Mouse (Mus musculus) small intestine, adult 2 months (tissue): Measurements from ENCODE around the gene Azin2. TPM values are rescaled to one million over a fixed set of nuclear protein-coding genes. Genes with fewer than 3 reads are reported as not detected.

Source experiments
- H3K27ac ChIP-seq: fragments of 200-500 bp; 2 replicates; pipeline ENCODE4 v1.5.1; 2012; ENCODE audit warnings: low read depth, low read length, control low read depth, inconsistent platforms; ENCODE audit not compliant: insufficient read depth
- H3K27me3 ChIP-seq: fragments of 200-500 bp; 2 replicates; pipeline ENCODE4 v1.6.1; 2012; ENCODE audit warnings: mild to moderate bottlenecking, moderate library complexity, low read length, inconsistent platforms; ENCODE audit not compliant: control insufficient read depth, insufficient read depth
- H3K36me3 ChIP-seq: fragments of 200-500 bp; 2 replicates; pipeline ENCODE4 v1.6.1; 2012; ENCODE audit warnings: mild to moderate bottlenecking, low read length, control low read depth, inconsistent platforms; ENCODE audit not compliant: control insufficient read depth, insufficient read depth
- H3K4me1 ChIP-seq: fragments of 200-500 bp; 2 replicates; pipeline ENCODE4 v1.6.1; 2012; ENCODE audit warnings: low read length, inconsistent platforms, mixed read lengths; ENCODE audit not compliant: control insufficient read depth, insufficient read depth, insufficient read length
- H3K4me3 ChIP-seq: fragments of 200-500 bp; 2 replicates; pipeline ENCODE4 v1.5.1; 2012; ENCODE audit warnings: low read depth, mild to moderate bottlenecking, control low read depth, inconsistent platforms, low read length, moderate library complexity
- CTCF ChIP-seq: fragments of 200-500 bp; IDR thresholded peaks from 2 replicates; pipeline ENCODE4 v1.5.1; 2012; ENCODE audit warnings: low read depth, mild to moderate bottlenecking, control low read depth, inconsistent platforms, low read length, moderate library complexity, mixed read lengths; ENCODE audit not compliant: insufficient replicate concordance, insufficient read length; ENCODE audit errors: extremely low read depth
- POLR2A ChIP-seq: fragments of 200-500 bp; IDR thresholded peaks from 2 replicates; pipeline ENCODE4 v1.6.1; 2012; ENCODE audit warnings: low read depth, mild to moderate bottlenecking, control low read depth, inconsistent platforms, low read length, moderate library complexity
- WGBS: fragments of 180-500 bp; shearing (Covaris S2); methylation state at CpG from one replicate; pipeline ENCODE4 v1.1.7; 2018; 5-methylcytosine and 5-hydroxymethylcytosine counted together
- polyA plus RNA-seq: library from polyadenylated mRNA; depleted of rRNA; stranded (reverse); fragments of >200 nt; gene quantifications from 2 replicates; pipeline ENCODE4 v1.2.3, GENCODE M21; 2012

The Azin2 gene
- polyA plus RNA-seq, 1 experiment, result 3.2 TPM

DNA sequence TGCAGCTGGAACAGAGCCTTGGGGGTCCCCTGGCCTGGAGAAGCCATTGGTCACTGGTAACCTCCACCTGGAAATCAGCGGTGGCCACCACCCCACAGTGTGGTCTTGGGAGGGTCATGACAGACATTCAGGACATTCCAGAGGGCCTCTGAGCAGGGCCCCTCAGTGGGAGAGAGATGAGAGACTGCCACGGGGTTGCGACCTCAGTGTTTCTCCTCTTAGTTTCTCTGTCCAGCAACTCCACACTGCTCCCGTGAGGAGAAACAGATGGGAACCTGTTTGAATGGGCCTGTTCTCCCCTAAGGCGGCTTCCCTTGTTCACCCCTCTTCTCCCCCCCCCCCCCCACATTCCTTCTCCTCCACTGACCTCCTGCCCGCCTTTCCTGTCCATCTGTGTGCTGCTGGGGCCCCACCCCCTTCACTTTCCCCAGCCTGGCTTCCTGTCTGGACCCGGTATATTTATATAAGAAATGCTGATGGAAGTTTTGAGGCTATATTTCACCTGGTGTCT is 64.3 kb downstream of the Azin2 start:
- TF ChIP-seq CTCF (no peak), POLR2A (no peak)
- H3K27me3 ChIP-seq, result no peaks in the 10 kb centered on the region
- no peak overlapping the region for H3K27ac ChIP-seq
- H3K4me1 ChIP-seq, result no peaks in the 10 kb centered on the region
- 24% methylated on average over 7 of the region's 7 CpGs for WGBS
- H3K36me3 ChIP-seq, result 0 out of 2 replicates have a peak, but pooled peaks cover 2% of the 10 kb centered on the region
- no peak overlapping the region for H3K4me3 ChIP-seq

DNA sequence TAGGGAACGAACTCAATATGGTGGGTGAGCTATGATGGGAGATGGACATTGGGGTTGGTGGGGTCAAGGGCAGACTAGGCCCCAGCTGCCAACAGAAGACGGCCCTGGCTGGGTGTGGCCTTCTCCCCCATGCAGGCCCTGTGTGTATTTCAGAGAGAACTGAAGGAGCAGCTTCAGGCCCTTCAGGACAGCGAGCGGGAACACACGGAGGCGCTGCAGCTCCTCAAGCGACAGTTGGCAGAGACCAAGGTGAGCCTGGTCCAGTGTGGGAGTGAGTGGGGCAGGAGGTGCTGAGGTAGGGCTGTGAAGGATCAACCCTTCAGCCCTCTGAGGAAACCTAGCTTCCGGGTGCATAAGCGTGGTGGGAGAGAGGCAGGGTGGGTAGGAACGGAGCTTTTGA is 65.6 kb downstream of the Azin2 start:
- H3K4me3 ChIP-seq, result no peak overlapping the region
- H3K27me3 ChIP-seq, result no peaks in the 10 kb centered on the region
- TF ChIP-seq POLR2A, result no peak
- TF ChIP-seq CTCF, result no peak
- H3K27ac ChIP-seq, result no peak overlapping the region
- WGBS, result 90% methylated on average over 10 of the region's 10 CpGs
- H3K4me1 ChIP-seq, result no peaks in the 10 kb centered on the region
- no peaks in the 10 kb centered on the region for H3K36me3 ChIP-seq

DNA sequence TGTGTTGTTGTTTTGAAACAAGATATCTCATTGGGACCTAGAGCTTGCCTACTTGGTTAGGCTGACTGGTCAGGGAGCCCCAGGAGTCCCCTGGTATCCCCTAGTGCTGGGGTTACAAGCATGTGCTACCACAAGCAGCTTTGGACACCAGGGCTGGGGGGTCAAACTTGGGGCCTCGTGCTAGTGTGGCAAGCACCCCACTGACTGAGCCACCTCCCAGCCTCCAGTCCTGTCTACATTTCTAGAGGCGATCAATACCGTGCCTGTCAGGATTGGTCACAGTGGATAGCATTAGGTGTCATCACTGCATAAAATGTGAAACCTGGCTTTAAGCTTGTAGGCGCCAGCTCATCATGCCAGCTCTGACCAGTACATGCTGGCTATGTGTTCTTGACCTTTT is 66.4 kb downstream of the Azin2 start:
- no peak overlapping the region for H3K27ac ChIP-seq
- H3K36me3 ChIP-seq, result no peaks in the 10 kb centered on the region
- 92% methylated on average over 4 of the region's 4 CpGs for WGBS
- no peaks in the 10 kb centered on the region for H3K4me1 ChIP-seq
- H3K27me3 ChIP-seq, result no peaks in the 10 kb centered on the region
- H3K4me3 ChIP-seq, result no peak overlapping the region
- TF ChIP-seq POLR2A (no peak), CTCF (no peak)

DNA sequence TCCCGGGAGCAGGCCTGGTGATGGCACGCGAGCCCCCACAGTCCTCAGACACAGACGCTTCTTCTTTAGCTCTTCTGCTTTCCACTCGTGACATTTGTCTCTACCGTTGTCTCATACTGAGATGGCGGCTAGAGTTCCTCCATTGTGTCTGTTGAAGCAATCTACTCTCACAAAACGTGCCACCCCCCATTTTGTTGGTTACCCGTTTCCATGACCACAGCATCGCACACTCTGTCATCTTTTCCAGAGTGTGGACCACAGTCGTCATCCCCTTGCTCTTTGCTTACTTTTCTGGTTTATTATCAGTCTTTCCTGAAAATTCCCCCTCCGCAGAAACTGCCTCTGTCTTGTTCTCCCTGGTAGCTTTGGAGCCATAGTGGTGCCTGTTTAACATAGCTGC is 68.1 kb downstream of the Azin2 start:
- Histone ChIP-seq H3K27me3 (no peaks in the 10 kb centered on the region), H3K36me3 (no peaks in the 10 kb centered on the region), H3K4me1 (no peaks in the 10 kb centered on the region), H3K27ac (no peak overlapping the region), H3K4me3 (no peak overlapping the region)
- TF ChIP-seq POLR2A (no peak), CTCF (no peak)
- WGBS, result 75% methylated on average over 12 of the region's 12 CpGs

DNA sequence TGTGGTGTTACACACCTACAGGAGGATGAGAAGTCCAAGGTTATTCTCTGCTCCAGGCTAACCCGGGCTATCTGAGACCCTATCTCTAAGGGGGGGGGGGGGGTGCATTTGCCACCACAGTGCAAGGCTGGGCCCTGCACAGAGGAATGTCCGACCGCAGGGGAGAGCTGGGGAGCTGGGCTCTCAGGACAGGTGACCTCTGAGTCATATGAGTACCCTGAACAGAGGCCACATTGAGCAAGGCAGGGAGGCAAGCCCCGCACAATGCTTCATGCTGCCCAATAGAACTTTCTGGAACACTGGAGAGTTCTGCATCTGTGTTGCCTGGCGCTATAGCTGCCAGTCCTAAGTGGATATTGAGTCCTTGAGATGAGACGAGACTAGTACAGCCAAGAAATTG is 70.1 kb downstream of the Azin2 start:
- no peak overlapping the region for H3K4me3 ChIP-seq
- no peak for TF ChIP-seq CTCF
- no peak for TF ChIP-seq POLR2A
- WGBS, result 83% methylated on average over 6 of the region's 6 CpGs
- H3K27ac ChIP-seq, result no peak overlapping the region
- no peaks in the 10 kb centered on the region for H3K4me1 ChIP-seq
- H3K27me3 ChIP-seq, result no peaks in the 10 kb centered on the region
- no peaks in the 10 kb centered on the region for H3K36me3 ChIP-seq

DNA sequence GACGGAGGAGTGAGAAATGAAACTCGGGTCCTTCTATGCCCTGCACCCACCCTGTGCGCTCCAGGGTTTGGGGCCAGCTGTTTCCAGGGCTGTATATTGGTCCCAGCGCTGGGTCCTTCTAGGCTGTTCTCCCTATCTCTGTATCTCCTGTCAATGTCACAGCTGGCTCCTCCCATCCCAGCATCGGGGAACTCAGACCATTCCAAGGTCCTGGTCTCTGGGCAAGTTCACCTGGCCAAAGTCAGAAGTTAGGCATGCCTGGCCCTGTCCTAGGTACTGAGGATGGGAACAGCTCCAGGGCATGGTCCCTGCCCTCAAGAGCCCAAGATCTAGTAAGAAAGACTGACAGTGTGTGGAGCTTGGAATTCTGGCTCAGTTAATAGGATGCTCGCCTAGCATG is 70.5 kb downstream of the Azin2 start:
- Histone ChIP-seq H3K27me3 (no peaks in the 10 kb centered on the region), H3K4me1 (no peaks in the 10 kb centered on the region), H3K27ac (no peak overlapping the region), H3K4me3 (no peak overlapping the region), H3K36me3 (no peaks in the 10 kb centered on the region)
- 74% methylated on average over 6 of the region's 6 CpGs for WGBS
- no peak for TF ChIP-seq POLR2A
- TF ChIP-seq CTCF, result no peak

DNA sequence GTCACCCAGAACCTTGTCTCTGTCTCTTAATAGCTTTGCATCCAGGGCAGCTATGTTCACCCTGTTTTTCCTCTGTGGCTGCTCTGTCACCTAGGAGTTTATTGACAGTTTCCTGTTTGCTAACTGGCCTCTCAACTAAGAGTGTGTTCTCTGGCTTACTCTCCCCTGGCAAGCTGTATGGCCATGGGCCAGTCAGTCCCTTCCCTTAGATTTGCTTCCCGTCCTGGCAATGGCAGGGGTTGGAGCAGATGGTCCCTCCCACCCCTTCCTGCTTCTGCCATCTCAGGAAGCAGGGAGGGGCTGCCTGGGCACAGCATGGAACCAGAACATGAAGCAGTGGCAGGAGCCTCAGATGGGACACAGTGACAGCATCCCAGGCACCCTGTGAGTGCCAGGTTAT is 71.1 kb downstream of the Azin2 start:
- 11% methylated on average over 1 of the region's 1 CpGs for WGBS
- TF ChIP-seq POLR2A, result no peak
- TF ChIP-seq CTCF, result no peak
- Histone ChIP-seq H3K27me3 (no peaks in the 10 kb centered on the region), H3K4me1 (no peaks in the 10 kb centered on the region), H3K4me3 (no peak overlapping the region), H3K27ac (no peak overlapping the region), H3K36me3 (no peaks in the 10 kb centered on the region)
